ENCODE assay signal across 7 mouse cellular contexts in the genomic region with DNA sequence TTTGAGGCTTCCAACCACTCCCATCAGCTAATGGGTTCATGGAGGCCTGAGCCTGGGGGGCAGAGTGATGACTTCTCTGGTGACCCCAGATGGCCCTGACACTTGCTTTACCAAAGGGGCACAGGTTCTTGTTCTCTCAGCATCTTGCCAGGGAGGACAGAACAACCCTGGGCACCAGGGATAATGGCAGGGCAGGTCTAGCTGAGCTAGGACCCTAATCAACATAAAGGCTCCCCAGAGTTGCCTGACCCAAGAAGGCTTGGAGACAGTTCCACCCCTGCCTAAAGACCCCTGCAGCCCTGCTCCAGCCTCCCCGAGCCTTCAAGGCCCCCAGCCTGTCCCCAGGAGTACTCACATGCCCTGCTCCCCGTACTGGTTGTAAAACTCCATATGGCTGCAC. TPM values are rescaled to one million over a fixed set of nuclear protein-coding genes. Genes with fewer than 3 reads are reported as not detected.
A peak's percentile ranks its signal among the peaks of the same experiment; 100 is the strongest.
DNase-seq lines count a peak whose midpoint lies in the region; ATAC-seq and TF ChIP-seq lines count a peak whose summit lies in the region.

No protein-coding gene starts in this region.

- WGBS in lung, embryonic 15.5 days = 19% methylated on average over 2 of the region's 2 CpGs
- WGBS in hindbrain, embryonic 11.5 days = 42% methylated on average over 2 of the region's 2 CpGs
- 56% methylated on average over 2 of the region's 2 CpGs for WGBS in liver, adult 2 months
- 27% methylated on average over 2 of the region's 2 CpGs for WGBS in stomach, embryonic 16.5 days

- H3K4me1 ChIP-seq in lung, embryonic 15.5 days = peaks cover 23% of the 10 kb centered on the region
- peaks cover 7% of the 10 kb centered on the region for H3K4me1 ChIP-seq in hindbrain, embryonic 11.5 days (replicated peaks; ENCODE audit: control insufficient read depth, insufficient read depth, low read length)
- H3K4me1 ChIP-seq in liver, adult 2 months (ENCODE audit: control insufficient read depth, insufficient read depth, low read length) = no peaks in the 10 kb centered on the region
- peaks cover 6% of the 10 kb centered on the region; the same call in 1 of the 2 replicates for H3K4me1 ChIP-seq in stomach, embryonic 16.5 days (ENCODE audit: control insufficient read depth, insufficient read depth, low read length)

- H3K4me2 ChIP-seq in lung, embryonic 15.5 days = peak overlapping the region; percentile 99
- H3K4me2 ChIP-seq in hindbrain, embryonic 11.5 days (replicated peaks; ENCODE audit: low read depth, low read length) = peak overlapping the region; percentile 100; the same call in 1 of the 2 replicates
- H3K4me2 ChIP-seq in stomach, embryonic 16.5 days (ENCODE audit: low read depth, low read length) = peak overlapping the region; percentile 99; the same call in 1 of the 2 replicates

- no peak for DNase-seq in lung, postnatal 10 days
- DNase-seq in hindbrain, embryonic 11.5 days (ENCODE audit: low spot score) = no peak
- no peak for DNase-seq in liver, adult 2 months (ENCODE audit: extremely low read depth, low read depth, low spot score)
- DNase-seq in layer of hippocampus, adult 8-10 months (ENCODE audit: low spot score in 2 of 2) = no peak
- no peak for DNase-seq in ovary, adult 18-20 months (ENCODE audit: low spot score)

- no peaks in the 10 kb centered on the region for H3K9me3 ChIP-seq in lung, embryonic 15.5 days
- H3K9me3 ChIP-seq in hindbrain, embryonic 11.5 days (ENCODE audit: control insufficient read depth, low read length) = no peaks in the 10 kb centered on the region
- H3K9me3 ChIP-seq in stomach, embryonic 16.5 days (replicated peaks; ENCODE audit: control insufficient read depth, low read length) = no peaks in the 10 kb centered on the region

- H3K27me3 ChIP-seq in lung, embryonic 15.5 days = peaks cover 46% of the 10 kb centered on the region
- H3K27me3 ChIP-seq in hindbrain, embryonic 11.5 days (ENCODE audit: control insufficient read depth, insufficient read depth, low read length) = peaks cover 36% of the 10 kb centered on the region
- peaks cover 10% of the 10 kb centered on the region for H3K27me3 ChIP-seq in liver, adult 2 months (ENCODE audit: control insufficient read depth, insufficient read depth, low read length)
- H3K27me3 ChIP-seq in stomach, embryonic 16.5 days (ENCODE audit: control insufficient read depth, insufficient read depth, low read length) = peaks cover 45% of the 10 kb centered on the region

- H3K4me3 ChIP-seq in lung, embryonic 15.5 days = peak overlapping the region; percentile 56
- peak overlapping the region; percentile 8; the same call in 1 of the 2 replicates for H3K4me3 ChIP-seq in hindbrain, embryonic 11.5 days (ENCODE audit: low read depth, low read length)
- H3K4me3 ChIP-seq in liver, adult 2 months (ENCODE audit: insufficient read depth, low read depth, low read length) = peak overlapping the region; percentile 80
- peak overlapping the region; percentile 65 for H3K4me3 ChIP-seq in stomach, embryonic 16.5 days (replicated peaks; ENCODE audit: low read length)

- H3K9ac ChIP-seq in lung, embryonic 15.5 days = peak overlapping the region; percentile 21; the same call in 1 of the 2 replicates
- H3K9ac ChIP-seq in hindbrain, embryonic 11.5 days (ENCODE audit: low read depth, low read length) = no peak overlapping the region
- peak overlapping the region; percentile 50 for H3K9ac ChIP-seq in liver, adult 2 months (ENCODE audit: low read depth, low read length)
- H3K9ac ChIP-seq in stomach, embryonic 16.5 days (ENCODE audit: low read length) = peak overlapping the region; percentile 57; the same call in 1 of the 2 replicates

- H3K36me3 ChIP-seq in lung, embryonic 15.5 days = no peaks in the 10 kb centered on the region
- H3K36me3 ChIP-seq in hindbrain, embryonic 11.5 days (ENCODE audit: control insufficient read depth, insufficient read depth, low read length) = no peaks in the 10 kb centered on the region
- no peaks in the 10 kb centered on the region for H3K36me3 ChIP-seq in liver, adult 2 months (ENCODE audit: control insufficient read depth, insufficient read depth, low read length)
- H3K36me3 ChIP-seq in stomach, embryonic 16.5 days (ENCODE audit: control insufficient read depth, insufficient read depth, low read length) = no peaks in the 10 kb centered on the region

- no peaks in the 10 kb centered on the region for H3K79me2 ChIP-seq in liver, adult 2 months (ENCODE audit: control insufficient read depth, insufficient read depth, low read length)

- H3K27ac ChIP-seq in lung, embryonic 15.5 days = peak overlapping the region; percentile 2; the same call in 1 of the 2 replicates
- no peak overlapping the region for H3K27ac ChIP-seq in hindbrain, embryonic 11.5 days (ENCODE audit: low read depth, low read length)
- H3K27ac ChIP-seq in liver, adult 2 months (replicated peaks; ENCODE audit: insufficient read depth, low read depth, low read length) = peak overlapping the region; percentile 65
- H3K27ac ChIP-seq in stomach, embryonic 16.5 days (ENCODE audit: low read length) = no peak overlapping the region

- no peak for ATAC-seq in lung, embryonic 15.5 days (ENCODE audit: borderline replicate concordance, extremely low read depth, low FRiP score, low TSS enrichment)
- ATAC-seq in hindbrain, embryonic 11.5 days (ENCODE audit: low FRiP score) = no peak
- ATAC-seq in stomach, embryonic 16.5 days (ENCODE audit: insufficient read depth, low FRiP score) = no peak

- TF ChIP-seq POLR2A in liver, adult 2 months (IDR thresholded peaks at IDR 0.05; ENCODE audit: extremely low read depth, insufficient read depth, low read length) = no peak

- TF ChIP-seq CTCF in liver, adult 2 months (IDR thresholded peaks at IDR 0.05; ENCODE audit: low read depth, low read length) = no peak

RNA-seq across cellular contexts. Expression of a gene that starts 2.4 kb away (rescaled TPM):
- 4.6 and 5.8 TPM in 2 replicates for polyA plus RNA-seq in lung, embryonic 15.5 days (2015; fragmentation: Nextera tagmentation; extraction: Ambion mirVana)
- polyA plus RNA-seq in hindbrain, embryonic 11.5 days (2014; fragmentation: Nextera tagmentation; extraction: Ambion mirVana) = 0.91 and 1.3 TPM in 2 replicates
- 0.37 and 0.40 TPM in 2 replicates for total RNA-seq in liver, adult 2 months (2014; rRNA removed)
- polyA plus RNA-seq in liver, adult 2 months (2012; rRNA removed) = 0.54 and 0.87 TPM in 2 replicates
- 1.0 and 2.2 TPM in 2 replicates for polyA plus RNA-seq in stomach, embryonic 16.5 days (2015; fragmentation: Nextera tagmentation; extraction: Ambion mirVana)
- 1 to 10 TPM; 4.3 to 6.2 (median 5.3) TPM for total RNA-seq in layer of hippocampus, adult 8-10 months (2022)

RNA-seq across cellular contexts. Expression of a gene that starts 13.1 kb away (rescaled TPM):
- 3.9 and 4.2 TPM in 2 replicates for polyA plus RNA-seq in lung, embryonic 15.5 days (2015; fragmentation: Nextera tagmentation; extraction: Ambion mirVana)
- polyA plus RNA-seq in hindbrain, embryonic 11.5 days (2014; fragmentation: Nextera tagmentation; extraction: Ambion mirVana) = 5.5 and 7.5 TPM in 2 replicates
- total RNA-seq in liver, adult 2 months (2014; rRNA removed) = 0.34 and 0.37 TPM in 2 replicates
- polyA plus RNA-seq in liver, adult 2 months (2012; rRNA removed) = 1.3 and 2.3 TPM in 2 replicates
- 4.6 and 5.7 TPM in 2 replicates for polyA plus RNA-seq in stomach, embryonic 16.5 days (2015; fragmentation: Nextera tagmentation; extraction: Ambion mirVana)
- total RNA-seq in layer of hippocampus, adult 8-10 months (2022) = 10 to 100 TPM; 21.2 to 24.0 (median 23.4) TPM

Comparison
In these comparisons a context has a peak if more than half of its experiments do, and no peak if none do; other contexts are left out.
1. H3K27ac ChIP-seq: peak in lung, embryonic 15.5 days (single experiment) and liver, adult 2 months (single experiment); none in hindbrain, embryonic 11.5 days (single experiment) and stomach, embryonic 16.5 days (single experiment).
2. H3K4me3 ChIP-seq: peak in every context shown above with its lines; median percentile 80 in liver, adult 2 months; 65 in stomach, embryonic 16.5 days; 56 in lung, embryonic 15.5 days; 8 in hindbrain, embryonic 11.5 days.
3. Peak in every context shown above with its lines, with median percentiles within 50 percentile points of each other: H3K4me2 ChIP-seq.